Mouse (Mus musculus): ENCODE data around the gene Akap2.

Akap2 gene

DNA sequence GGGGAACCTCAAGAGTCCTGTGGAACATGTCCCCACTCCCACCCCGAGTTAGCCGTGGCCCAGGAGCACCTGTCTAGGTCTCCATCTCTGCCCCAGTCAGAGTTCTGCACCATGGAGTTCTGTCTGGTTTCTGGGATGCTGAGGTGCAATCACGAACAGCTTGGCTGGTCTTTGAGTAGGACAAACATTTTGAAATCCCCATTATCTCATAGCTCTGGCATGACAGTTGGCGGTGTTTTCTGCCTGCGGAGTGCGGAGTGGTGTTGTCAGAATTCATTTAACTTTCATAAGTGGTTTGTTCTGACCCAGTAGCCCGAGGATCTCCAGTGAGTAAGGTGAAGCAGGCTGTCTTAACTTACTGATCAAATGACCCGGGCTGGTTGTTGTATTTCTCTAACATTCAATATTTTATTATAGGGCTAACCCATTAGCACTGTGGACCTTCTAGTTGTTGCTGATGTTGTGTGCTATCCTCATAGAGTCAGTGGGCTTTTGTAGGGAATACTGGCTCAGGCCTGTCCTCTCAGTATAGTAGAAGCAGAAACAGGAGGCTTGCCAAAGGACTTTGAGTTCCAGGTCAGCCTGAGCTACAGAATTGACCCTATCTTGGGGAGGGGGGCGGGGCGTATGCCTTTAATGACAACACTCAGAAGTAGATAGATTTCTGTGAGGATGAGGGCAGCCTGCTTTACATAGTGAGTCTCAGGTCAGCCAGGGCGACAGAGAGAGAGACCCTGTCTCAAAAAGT lies 66.6 kb downstream of the Akap2 start:
- ATAC-seq (ENCODE audit: insufficient number of reproducible peaks, low FRiP score, low TSS enrichment) = no peak

DNA sequence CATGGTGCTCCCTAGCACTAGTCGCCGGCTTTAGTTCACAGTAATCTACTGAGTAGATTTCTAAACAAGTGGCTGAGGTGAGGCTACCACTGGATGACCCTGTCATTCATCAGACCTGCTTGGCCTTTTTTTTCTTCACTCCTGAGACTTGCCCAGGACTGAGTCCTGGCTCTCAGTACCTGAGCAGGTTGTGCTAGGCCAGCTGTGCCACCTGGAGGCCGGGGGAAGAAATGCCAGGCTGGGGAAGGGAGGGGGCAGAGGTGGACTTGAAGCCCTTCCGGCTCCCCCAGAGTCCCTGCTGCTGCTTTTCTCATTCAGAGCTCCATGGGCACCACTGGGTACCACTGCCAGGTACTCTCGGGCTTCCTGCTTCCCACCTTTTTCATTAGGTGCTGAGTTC lies 71.3 kb downstream of the Akap2 start:
- no peak for ATAC-seq (ENCODE audit: insufficient number of reproducible peaks, low FRiP score, low TSS enrichment)

DNA sequence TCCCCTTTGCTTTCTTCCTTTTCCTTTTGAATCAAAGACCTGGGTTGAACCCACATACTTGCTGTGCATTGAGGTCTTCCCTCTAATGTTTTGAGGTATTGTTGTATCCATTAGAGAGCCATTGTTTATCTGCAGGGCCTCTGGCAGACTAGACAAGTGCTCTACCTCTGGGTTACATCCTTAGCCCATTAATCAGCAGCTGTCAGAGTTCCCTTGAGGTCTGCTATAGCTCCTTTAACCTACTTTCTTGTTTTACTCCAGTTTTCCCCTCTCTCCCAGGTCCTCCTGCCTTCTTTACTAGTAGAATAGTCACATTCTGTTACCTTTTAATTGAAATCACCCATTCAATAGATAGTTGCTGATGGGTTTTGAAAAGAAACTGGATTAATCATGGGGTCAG lies 71.7 kb downstream of the Akap2 start:
- ATAC-seq (ENCODE audit: insufficient number of reproducible peaks, low FRiP score, low TSS enrichment) = no peak

DNA sequence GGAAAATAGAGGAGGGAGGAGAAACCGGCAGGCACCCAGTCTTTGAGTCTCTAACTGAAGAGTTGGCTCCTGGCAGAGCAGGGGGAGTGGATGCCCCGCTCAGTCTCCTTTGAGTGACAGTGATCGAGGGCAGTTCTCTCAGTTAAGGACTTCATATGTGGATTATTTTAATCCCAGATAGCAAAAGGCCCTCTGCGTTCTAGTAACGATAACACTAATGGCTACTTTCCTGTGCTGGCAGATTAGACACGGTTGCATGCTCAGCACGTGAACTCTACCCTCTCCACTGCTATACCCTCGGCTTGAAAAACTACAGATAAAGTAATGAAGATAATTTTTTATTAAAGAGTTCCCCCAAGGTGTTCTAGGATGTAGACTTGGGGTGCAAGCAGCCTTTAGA lies 76.5 kb downstream of the Akap2 start:
- no peak for ATAC-seq (ENCODE audit: insufficient number of reproducible peaks, low FRiP score, low TSS enrichment)

DNA sequence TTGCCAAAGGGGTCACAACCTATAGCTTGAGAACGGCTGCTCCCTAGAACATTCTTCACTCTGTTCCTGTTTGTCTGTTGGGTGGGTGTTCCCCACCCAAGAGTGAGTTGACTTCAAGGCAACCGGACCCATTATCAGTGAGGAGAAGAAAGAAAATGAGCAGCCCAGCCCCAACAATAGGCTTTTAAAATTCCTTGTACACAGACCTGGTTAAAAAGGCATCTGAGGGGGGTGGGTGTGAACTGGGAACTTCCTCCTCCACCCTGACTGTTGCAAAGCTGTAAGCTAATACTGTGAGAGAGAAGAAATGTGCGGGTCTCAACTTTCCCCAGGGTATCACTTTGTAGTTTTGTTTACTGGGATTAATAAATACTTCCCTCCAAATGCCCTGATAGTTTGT lies 77.1 kb downstream of the Akap2 start:
- no peak for ATAC-seq (ENCODE audit: insufficient number of reproducible peaks, low FRiP score, low TSS enrichment)

DNA sequence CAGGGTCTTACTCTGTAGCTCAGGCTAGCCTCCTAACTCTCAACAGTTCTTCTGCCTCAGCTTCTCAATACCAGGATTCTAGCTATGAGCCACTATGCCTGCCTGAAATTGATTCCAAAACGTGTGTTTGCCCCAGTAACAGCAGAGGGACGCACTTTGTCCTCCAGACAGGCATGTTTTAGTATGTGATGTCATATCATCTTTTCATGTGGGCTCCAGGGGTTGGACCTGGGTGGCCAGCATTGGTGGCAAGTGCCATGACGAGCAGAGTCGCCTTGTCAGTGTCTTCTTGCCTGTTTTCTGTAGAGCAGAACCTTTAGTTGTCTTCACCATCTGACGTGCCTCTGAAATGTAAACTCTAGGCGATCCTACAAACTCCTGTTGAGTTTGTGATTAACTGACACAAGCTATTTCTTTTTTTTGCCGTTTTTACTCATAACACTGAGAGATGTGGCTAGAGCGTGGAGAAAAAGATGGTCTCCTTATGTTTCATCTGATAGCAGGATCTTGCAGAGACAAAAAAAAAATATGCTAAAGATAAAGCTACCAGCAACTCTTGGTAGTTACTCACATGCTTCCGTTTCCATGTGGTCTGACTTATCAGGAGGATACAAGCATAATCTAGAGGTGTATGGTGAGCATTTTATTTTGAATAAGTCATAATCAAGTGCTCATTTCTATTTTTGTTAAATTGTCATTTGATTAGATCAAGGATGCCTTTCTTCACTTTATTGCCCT lies 80.3 kb downstream of the Akap2 start:
- ATAC-seq (ENCODE audit: insufficient number of reproducible peaks, low FRiP score, low TSS enrichment) = no peak

DNA sequence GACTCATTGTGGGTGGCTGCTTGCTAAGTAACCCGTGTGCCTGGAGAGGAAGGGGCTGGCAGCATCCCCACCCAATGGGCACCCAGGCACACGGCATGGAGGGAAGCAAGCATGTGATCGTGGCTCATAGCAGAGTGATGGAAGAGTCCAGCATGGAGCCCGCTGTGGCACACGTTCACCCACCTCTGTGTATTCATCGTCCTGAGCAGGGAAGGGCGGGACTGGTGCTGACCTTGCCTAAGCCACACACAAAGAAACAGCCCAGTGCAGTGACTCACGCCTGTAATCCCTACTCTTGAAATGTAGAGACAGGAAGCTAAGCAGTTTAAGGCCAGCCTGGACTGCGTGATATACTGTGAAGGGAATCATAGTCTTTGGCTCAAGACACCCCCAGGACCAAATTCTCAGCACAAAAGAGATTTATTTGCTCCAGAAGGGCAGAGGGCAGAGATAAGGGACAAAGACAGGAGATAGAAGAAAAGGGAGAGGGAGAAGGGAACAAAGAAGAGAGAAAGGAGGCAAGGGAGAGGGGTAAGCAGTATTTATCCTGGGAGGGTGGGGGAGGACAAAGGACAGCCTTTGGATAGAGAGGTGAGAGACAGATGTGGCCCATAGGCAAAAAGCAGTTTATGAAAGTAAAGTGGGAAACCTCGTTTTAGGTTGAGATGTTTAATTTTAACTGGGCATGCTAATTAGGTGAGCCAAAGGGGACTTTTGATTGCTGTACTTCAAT lies 81.0 kb downstream of the Akap2 start:
- no peak for ATAC-seq (ENCODE audit: insufficient number of reproducible peaks, low FRiP score, low TSS enrichment)

DNA sequence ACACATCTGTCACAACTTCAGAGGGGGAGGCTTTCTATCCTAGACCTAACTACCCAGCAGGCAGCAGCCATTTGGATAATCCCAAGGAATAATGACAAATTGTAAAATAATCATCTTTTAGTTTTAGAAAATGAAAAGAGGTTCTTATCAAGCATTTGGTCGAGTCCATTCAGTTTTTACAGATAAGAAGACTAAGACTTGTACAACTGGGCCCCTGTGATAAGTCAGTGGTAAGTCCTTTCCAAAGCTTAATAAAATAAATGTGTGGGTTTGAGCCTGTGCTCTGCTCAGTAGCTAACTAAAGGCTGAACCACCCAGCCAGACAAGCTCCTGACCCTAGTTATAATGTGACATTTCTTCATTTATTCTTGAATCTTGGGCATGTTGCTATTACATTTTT lies 81.8 kb downstream of the Akap2 start:
- no peak for ATAC-seq (ENCODE audit: insufficient number of reproducible peaks, low FRiP score, low TSS enrichment)

DNA sequence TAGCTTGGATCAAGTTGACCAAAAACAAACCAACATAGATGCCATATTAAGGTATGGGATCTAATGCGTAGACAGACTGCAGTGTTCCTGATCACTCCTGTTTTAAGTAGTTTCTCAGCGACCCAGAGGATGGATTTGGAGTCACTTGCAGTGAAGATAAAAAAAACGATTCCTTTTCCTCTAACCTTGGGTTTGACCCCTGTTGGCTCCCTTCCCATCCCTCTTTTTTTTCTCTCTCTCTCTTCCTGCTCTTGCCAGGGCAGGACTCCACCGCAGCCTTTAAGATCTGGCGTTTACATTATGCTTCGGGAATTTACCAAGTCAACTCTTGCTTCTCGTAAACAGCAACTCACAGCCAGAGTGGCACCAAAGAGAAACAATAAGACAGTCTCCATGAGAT lies 83.8 kb downstream of the Akap2 start:
- no peak for ATAC-seq (ENCODE audit: insufficient number of reproducible peaks, low FRiP score, low TSS enrichment)

DNA sequence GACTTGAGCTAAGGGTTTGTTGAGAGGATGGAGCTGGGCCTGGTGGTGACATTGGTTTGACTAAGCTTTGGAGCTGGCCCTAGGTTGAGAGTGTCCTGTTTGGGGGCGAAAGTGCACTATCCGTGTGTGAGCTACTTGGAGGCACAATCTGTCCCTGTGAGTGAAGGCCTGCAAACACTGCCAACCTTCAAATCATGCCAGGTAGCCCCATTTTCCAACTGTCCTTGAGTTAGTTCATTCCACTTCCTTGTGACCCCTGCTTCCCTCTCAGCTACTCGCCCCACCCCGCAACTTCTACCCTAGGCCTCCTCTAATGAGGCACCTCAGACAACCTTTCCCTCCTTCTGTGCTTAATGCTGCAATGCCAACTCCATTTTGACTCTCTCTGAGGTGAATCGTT lies 84.5 kb downstream of the Akap2 start:
- ATAC-seq (ENCODE audit: insufficient number of reproducible peaks, low FRiP score, low TSS enrichment) = no peak

DNA sequence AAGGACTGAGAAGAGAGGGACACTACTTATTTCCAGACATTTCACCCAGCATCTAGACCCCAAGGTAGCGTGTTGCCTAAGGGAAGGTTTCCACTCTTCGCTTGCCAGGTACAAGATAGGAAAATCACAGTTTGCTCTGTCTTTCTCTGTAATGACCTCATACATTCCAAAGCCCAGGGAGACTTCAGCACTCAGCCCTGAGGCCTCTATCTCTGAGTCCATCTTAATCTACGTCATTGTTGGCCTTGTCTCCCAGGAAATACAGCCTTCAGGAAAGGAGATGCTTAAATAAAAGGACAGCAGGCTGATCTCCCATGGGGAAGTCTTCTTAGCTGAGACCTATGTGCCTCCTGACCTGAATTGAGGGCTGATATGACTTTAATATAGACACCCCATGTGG lies 85.0 kb downstream of the Akap2 start:
- ATAC-seq (ENCODE audit: insufficient number of reproducible peaks, low FRiP score, low TSS enrichment) = no peak

DNA sequence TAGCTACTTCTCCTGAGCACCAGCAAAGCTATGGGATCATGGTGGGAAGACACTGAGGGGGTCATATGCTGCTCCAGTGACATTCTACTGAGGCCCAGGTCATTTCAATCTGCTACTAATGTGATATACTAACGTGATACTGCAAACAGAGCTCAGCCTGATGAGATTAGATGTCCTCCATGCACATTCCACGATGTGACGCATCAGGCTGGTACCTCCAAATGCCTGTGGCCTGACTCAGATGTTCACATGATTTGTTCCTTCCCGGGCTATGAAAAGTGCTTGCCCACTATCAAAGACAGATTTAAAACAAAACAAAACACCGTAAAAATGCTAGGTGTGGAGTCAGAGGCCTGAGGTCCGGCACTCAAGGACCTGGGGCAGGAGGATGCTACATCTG lies 87.4 kb downstream of the Akap2 start:
- no peak for ATAC-seq (ENCODE audit: insufficient number of reproducible peaks, low FRiP score, low TSS enrichment)

DNA sequence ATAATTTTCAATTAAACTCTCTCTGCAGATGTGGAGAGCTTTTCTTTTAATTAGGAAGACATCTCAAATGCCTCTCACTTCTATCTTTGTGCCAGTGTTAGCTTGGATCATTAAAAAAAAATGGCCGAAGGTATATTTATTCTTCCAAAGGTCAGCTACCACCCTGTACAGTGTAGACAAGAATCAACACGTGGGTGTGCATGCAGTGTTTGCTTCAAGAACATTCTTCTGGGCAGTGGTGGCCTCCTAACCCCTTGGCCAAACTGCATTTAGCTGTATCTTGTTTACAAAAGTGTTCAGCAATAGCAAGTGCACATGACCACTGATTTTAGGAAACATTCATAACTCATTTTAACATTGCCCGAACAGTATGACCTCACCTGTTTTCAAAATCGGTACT lies 92.0 kb downstream of the Akap2 start:
- ATAC-seq (ENCODE audit: insufficient number of reproducible peaks, low FRiP score, low TSS enrichment) = no peak

DNA sequence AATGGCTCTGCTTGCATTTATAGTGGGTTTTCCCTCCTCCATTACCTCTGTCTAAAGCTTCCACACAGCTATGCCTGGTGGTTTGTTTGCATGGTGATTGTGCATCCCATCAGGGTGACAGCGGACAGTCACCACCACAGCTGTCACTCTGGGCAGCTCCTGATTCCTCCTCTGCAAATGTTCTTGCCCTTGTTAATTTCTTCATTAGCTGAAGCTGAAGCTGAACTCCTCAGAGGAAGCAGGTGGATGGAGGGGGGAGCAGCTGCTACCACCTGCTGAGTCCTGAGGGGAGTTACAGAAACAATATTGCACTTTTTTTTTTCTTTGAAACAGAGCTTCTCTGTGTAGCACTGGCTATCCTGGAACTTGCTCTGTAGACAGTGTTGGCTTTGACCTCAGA lies 94.6 kb downstream of the Akap2 start:
- no peak for ATAC-seq (ENCODE audit: insufficient number of reproducible peaks, low FRiP score, low TSS enrichment)

DNA sequence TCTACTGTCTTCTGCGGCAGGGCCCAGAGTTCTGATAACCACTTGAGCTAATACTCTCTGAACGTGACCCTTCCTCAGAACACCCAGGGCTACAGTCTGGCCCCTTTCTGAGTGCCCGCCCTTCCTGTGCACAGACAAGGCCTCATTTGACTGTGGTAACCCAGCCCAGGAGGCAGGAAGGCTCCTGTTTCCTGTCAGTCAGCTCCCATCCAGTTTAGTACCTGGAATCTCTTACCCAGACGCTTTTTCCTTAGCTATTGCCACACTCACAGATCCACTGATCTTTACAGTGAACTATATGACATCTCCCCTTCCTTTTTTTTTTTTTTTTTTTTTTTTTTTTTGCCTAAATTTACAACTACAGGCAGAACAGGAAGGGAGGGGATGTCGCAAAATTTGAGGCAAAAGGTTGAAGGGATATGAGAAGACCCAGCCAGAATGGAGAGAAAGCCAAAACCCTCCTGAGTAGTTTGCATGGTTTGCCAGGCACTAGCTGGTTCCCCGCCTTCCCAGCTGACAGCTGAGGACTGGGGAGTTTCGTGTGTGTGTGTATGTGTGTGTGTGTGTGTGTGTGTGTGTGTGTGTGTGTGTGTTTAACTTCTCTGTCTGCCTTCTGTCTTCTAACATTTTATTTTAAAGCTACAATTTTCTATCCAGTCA lies 95.6 kb downstream of the Akap2 start:
- ATAC-seq (ENCODE audit: insufficient number of reproducible peaks, low FRiP score, low TSS enrichment) = no peak

DNA sequence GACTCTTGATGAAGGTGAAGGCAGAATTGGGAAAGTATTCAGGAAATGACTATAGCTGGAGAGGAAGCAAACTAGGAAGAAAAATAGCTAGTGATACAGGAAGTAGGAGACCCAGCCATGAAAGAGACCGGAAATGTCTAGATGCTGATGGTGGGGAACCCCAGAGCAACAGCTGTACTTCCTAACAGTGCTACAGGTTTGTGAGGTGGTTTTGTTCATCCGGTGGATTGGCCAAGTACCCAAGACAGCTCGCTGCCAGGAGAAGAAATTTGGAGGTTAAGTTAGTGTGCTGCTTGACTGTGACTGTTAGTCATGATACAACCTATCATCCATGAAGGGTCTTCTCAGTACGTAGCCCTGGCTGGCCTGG lies 96.1 kb downstream of the Akap2 start:
- no peak for ATAC-seq (ENCODE audit: insufficient number of reproducible peaks, low FRiP score, low TSS enrichment)

DNA sequence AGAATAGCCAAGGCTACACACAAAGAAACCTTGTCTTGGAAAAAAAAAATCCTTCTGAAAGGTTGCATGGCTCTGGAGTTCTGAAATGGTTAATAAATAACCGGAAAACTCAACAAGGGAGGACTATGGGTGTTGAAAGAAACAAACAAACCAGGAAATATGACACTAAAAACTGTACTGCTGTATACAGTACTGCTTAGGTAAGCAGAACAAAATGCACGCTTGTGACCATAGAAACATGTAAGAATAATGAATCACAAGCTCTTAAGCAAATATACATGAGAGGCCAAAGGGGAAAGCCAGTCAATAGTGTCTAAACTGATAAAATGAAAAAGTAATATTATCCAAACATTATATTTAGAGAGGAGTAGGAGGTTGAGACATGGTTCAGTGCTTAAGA lies 97.9 kb downstream of the Akap2 start:
- ATAC-seq (ENCODE audit: insufficient number of reproducible peaks, low FRiP score, low TSS enrichment) = no peak

DNA sequence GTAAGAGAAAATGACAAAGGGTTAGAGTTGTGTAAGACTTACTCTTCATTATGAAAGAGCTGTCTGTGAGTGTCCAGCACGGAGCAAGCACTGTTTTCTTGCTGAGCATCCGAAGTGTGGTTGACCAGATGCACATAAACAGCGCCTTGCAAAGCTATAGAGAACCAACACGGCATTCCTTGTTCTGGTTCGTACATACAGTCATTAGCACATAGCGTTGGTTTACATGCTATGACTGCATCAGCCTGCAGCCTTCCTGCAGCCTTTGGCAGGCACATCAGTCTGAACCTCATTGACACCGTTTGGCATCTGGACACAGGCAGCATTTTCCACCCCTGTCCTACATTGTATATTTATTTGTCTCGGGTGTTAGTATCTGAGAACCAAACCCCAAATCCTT lies 98.7 kb downstream of the Akap2 start:
- no peak for ATAC-seq (ENCODE audit: insufficient number of reproducible peaks, low FRiP score, low TSS enrichment)

DNA sequence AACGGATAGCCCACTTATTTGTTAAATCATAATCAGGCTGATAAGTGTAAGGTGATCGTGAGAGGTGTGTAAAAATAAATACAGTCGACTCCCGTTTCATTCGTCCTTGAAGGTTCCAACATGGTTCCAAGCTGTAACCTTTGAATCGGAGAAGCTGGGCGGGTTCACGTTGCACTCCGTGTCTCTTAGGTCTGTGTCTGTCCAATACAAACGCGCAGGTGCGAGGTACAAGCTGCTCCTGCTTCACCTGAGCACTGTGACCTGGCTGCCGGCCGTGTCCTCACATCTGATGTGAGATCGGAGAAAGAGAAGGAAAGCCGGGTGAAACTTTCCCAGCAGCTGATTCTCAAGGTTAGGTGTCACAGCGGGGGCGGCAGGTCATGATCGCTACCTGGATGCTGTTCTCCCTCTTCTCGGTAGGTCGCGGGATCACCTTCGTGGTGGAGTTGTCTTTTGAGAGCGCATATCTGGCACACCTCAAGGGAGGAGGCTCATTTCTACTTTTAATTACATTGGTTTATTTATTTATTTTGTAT lies 103.5 kb downstream of the Akap2 start:
- ATAC-seq (ENCODE audit: insufficient number of reproducible peaks, low FRiP score, low TSS enrichment) = no peak

DNA sequence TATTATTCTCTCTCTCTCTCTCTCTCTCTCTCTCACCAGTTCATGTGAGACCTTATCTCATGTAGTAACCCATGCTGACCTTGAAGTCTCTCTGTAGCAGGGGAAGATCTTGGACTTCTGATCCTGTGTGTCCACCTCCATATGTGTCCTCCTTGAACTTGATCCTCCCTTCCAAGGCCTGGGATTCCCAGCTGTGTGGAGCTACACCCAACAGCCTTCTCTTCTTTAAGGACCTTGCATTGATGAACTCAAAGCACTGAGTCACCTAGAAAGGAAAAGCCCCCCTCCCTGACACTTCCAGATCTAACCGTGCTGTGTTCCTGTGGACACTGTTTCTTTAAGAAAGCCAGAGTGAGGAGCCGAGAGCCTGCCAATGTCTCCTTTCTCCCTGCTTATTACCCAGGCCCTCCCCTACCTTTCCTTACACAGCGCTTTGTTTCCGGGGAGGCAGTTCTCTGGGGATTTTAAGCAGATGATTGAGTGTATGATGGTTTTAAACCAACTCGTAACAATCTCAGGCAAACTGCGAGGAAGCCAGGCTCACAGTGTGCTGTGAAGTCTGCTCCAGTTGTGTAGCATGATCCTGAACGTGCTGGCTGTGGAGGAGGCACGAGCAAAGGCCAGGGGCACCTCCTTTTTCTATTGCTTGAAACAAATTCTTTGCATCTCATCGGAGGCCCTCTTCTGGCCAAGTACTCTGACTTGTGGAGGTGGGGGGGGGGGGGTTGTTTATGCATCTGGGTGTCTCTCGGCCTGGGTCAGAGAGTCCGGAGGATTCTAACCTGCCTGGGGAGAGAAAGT lies 104.3 kb downstream of the Akap2 start:
- ATAC-seq (ENCODE audit: insufficient number of reproducible peaks, low FRiP score, low TSS enrichment) = no peak
